Mouse (Mus musculus) neural tube, embryonic 14.5 days (tissue): ENCODE measurements around the gene Fbxw9. TPM values are rescaled to one million over a fixed set of nuclear protein-coding genes. Genes with fewer than 3 reads are reported as not detected.

Experiments
- ATAC-seq: fragments of 200-750 bp; cut with Nextera tagmentation; 2 replicates; pipeline ENCODE4 v1.8.0; 2017; ENCODE audit warnings: low read depth, mild to moderate bottlenecking, moderate TSS enrichment, moderate library complexity
- H3K27ac ChIP-seq: fragments of 300-500 bp; sonication (generic); 2 replicates; pipeline ENCODE4 v1.5.1; 2014; ENCODE audit warnings: low read depth, mild to moderate bottlenecking, control low read depth, low read length, moderate library complexity, mixed read lengths
- H3K27me3 ChIP-seq: fragments of 300-500 bp; sonication (generic); 2 replicates; pipeline ENCODE4 v1.6.1; 2014; ENCODE audit warnings: low read length; ENCODE audit not compliant: control insufficient read depth, insufficient read depth
- H3K36me3 ChIP-seq: fragments of 300-500 bp; sonication (generic); 2 replicates; pipeline ENCODE4 v1.6.1; 2014; ENCODE audit warnings: low read length, mixed read lengths; ENCODE audit not compliant: control insufficient read depth, insufficient read depth
- H3K4me1 ChIP-seq: fragments of 300-500 bp; sonication (generic); 2 replicates; pipeline ENCODE4 v1.6.1; 2014; ENCODE audit warnings: low read length; ENCODE audit not compliant: control insufficient read depth, insufficient read depth
- H3K4me2 ChIP-seq: fragments of 300-500 bp; sonication (generic); 2 replicates; pipeline ENCODE4 v1.6.1; 2014; ENCODE audit warnings: mild to moderate bottlenecking, low read depth, low read length, control low read depth
- H3K4me3 ChIP-seq: fragments of 300-500 bp; sonication (generic); 2 replicates; pipeline ENCODE4 v1.5.1; 2014; ENCODE audit warnings: low read depth, low read length, control low read depth, mixed read lengths
- H3K9ac ChIP-seq: fragments of 300-500 bp; sonication (generic); replicated peaks from 2 replicates; pipeline ENCODE4 v1.6.1; 2014; ENCODE audit warnings: low read depth, mild to moderate bottlenecking, control low read depth, low read length, mixed read lengths
- H3K9me3 ChIP-seq: fragments of 300-500 bp; sonication (generic); 2 replicates; pipeline ENCODE4 v1.6.1; 2016; ENCODE audit warnings: low read length; ENCODE audit not compliant: control insufficient read depth
- whole genome bisulfite sequencing: fragments of 180-500 bp; shearing (Covaris S2); extraction: QIAGEN DNeasy Blood & Tissue Kit; methylation state at CpG from one replicate; pipeline ENCODE4 v1.1.7; 2014; 5-methylcytosine and 5-hydroxymethylcytosine counted together
- polyA plus RNA-seq: library from polyadenylated mRNA; unstranded; fragments of >200 nt; fragmentation: Nextera tagmentation; extraction: Ambion mirVana; gene quantifications from 2 replicates; pipeline ENCODE4 v1.2.1, GENCODE M21; 2014

The Fbxw9 gene
- polyA plus RNA-seq, 1 experiment from 2014 or later = 66.3 TPM

DNA sequence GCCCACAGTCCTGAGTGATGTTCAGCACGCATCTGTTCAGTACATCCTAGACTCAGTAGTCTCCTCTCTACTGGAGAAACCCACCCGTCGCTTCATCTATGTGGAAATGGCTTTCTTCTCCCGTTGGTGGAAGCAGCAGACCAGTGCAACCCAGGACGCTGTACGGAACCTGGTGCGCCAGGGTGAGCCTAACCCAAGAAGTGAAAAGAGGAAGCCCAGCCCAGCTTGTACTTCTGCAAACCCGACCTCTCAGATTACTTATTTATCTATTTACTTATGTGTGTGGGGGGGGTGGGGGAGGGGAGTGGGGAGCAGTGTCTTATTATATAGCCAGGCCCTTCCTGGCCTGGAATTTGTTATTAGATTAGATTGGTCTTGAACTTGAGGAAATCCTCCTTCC is 24.8 kb downstream of the Fbxw9 start:
- H3K4me2 ChIP-seq = no peak overlapping the region
- H3K9me3 ChIP-seq = no peaks in the 10 kb centered on the region
- H3K4me1 ChIP-seq = peaks cover 11% of the 10 kb centered on the region; the same call in 1 of the 2 replicates
- ATAC-seq = no peak
- no peak overlapping the region for H3K9ac ChIP-seq
- no peak overlapping the region for H3K27ac ChIP-seq
- no peak overlapping the region for H3K4me3 ChIP-seq
- H3K36me3 ChIP-seq = peaks cover 3% of the 10 kb centered on the region; the same call in 1 of the 2 replicates
- H3K27me3 ChIP-seq = no peaks in the 10 kb centered on the region
- 90% methylated on average over 8 of the region's 8 CpGs for WGBS

DNA sequence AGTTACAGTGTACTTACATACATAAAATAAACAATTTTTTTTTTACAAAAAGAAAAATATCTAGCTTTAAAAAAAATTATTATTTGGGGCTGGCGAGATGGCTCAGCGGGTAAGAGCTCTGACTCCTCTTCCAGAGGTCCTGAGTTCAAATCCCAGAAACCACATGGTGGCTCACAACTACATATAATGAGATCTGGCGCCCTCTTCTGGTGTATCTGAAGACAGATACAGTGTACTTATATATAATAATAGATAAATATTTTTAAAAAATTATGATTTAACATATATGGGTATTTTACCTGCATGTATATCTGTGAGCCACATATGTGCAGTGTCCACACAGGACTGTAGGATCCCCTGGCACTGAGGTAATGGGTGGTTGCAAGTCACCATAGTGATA is 26.4 kb downstream of the Fbxw9 start:
- Histone ChIP-seq H3K9ac (no peak overlapping the region), H3K9me3 (no peaks in the 10 kb centered on the region), H3K27me3 (no peaks in the 10 kb centered on the region), H3K36me3 (peaks cover 3% of the 10 kb centered on the region; the same call in 1 of the 2 replicates), H3K4me1 (peaks cover 8% of the 10 kb centered on the region; the same call in 1 of the 2 replicates), H3K27ac (no peak overlapping the region), H3K4me3 (no peak overlapping the region), H3K4me2 (no peak overlapping the region)
- no peak for ATAC-seq
- 86% methylated on average over 3 of the region's 3 CpGs for WGBS

DNA sequence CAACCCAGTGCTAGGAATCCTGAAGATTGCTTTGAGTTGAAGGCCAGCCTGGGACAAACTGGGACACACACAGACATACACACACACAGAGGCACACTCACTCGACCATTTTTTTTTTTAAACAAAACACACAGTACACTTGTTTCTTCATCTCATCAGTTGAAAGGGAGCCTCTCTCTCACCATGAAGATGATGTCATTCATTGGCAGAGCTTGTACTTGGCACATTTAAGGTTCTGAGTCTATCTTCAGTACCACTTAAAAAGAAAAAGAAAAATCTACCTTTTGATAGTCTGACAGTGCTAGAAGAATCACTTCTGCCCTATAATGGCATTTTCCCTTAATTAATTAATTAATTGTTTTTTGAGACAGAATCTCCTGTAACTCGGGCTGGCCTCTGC is 28.9 kb downstream of the Fbxw9 start:
- no peak overlapping the region for H3K27ac ChIP-seq
- H3K36me3 ChIP-seq = peaks cover 3% of the 10 kb centered on the region; the same call in 1 of the 2 replicates
- H3K9ac ChIP-seq = no peak overlapping the region
- H3K27me3 ChIP-seq = no peaks in the 10 kb centered on the region
- 0 out of 2 replicates have a peak, but pooled peaks cover 2% of the 10 kb centered on the region for H3K4me1 ChIP-seq
- H3K9me3 ChIP-seq = no peaks in the 10 kb centered on the region
- WGBS = 88% methylated on average over 2 of the region's 2 CpGs
- H3K4me2 ChIP-seq = no peak overlapping the region
- ATAC-seq = no peak
- H3K4me3 ChIP-seq = no peak overlapping the region

DNA sequence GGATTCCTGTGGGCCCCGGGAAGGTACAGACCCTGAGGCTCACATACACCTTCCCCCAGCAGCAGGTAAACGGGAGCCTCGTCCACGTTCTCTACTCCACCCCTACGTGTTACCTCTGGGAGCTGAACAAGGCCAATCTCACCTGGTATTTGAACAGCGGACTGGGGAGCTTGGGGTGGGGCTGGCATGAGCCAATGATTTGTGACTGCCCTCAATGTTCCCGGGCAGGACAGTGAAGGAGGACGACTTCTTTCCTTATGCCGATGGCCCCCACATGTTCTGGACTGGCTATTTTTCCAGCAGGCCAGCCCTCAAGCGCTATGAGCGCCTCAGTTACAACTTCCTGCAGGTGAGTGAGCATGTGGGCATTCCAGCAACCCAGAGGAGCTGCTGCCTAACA is 31.0 kb downstream of the Fbxw9 start:
- no peak for ATAC-seq
- peaks cover 12% of the 10 kb centered on the region; the same call in 1 of the 2 replicates for H3K36me3 ChIP-seq
- H3K9ac ChIP-seq = no peak overlapping the region
- H3K4me3 ChIP-seq = no peak overlapping the region
- H3K27ac ChIP-seq = no peak overlapping the region
- 89% methylated on average over 11 of the region's 11 CpGs for WGBS
- H3K4me2 ChIP-seq = no peak overlapping the region
- H3K4me1 ChIP-seq = no peaks in the 10 kb centered on the region
- H3K9me3 ChIP-seq = no peaks in the 10 kb centered on the region
- no peaks in the 10 kb centered on the region for H3K27me3 ChIP-seq

DNA sequence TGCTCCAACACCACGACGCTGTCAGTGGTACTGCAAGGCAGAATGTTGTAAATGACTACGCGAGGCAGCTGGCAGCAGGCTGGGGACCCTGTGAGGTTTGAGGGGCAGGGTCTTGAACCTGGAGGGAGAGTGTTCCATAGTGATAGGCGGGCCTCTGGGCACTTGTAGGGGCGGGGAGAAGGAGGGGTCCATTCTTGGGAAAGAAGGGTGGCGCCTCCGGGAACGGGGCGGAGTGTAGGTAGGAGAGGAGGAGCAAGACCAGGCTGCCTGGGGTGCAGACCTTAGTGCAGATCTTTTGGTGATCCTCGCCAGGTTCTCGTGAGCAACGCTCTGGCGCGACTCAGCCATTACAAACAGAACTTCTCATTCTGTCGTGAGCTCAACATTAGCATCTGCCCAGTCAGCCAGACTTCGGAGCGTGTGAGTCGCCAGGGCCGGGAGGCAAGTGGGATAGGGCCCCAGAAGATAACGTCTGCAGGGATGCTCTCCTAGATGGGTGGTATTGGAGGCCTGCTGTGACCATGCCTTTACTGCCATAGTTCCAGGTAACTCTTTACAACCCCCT is 31.8 kb downstream of the Fbxw9 start:
- no peak overlapping the region for H3K4me3 ChIP-seq
- H3K36me3 ChIP-seq = peaks cover 12% of the 10 kb centered on the region; the same call in 1 of the 2 replicates
- H3K9me3 ChIP-seq = no peaks in the 10 kb centered on the region
- no peak overlapping the region for H3K9ac ChIP-seq
- no peak overlapping the region for H3K4me2 ChIP-seq
- no peaks in the 10 kb centered on the region for H3K27me3 ChIP-seq
- WGBS = 35% methylated on average over 21 of the region's 21 CpGs
- no peak overlapping the region for H3K27ac ChIP-seq
- ATAC-seq = no peak
- no peaks in the 10 kb centered on the region for H3K4me1 ChIP-seq

DNA sequence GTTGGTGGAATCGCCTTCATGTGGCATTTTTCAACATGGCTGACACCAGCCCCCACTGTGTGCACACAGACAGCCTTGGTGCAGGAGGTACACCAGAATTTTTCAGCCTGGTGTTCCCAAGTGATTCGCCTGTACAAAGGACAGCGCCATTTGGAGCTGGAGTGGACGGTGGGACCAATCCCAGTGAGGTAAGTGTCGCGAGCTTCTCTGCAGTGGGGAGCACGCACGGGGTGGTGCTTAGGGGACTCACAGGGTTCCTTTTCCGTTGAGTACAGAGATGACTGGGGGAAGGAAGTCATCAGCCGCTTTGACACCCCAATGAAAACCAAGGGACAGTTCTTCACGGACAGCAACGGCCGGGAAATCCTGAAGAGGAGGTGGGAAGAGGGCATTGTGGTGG is 35.2 kb downstream of the Fbxw9 start:
- Histone ChIP-seq H3K4me1 (no peaks in the 10 kb centered on the region), H3K27ac (no peak overlapping the region), H3K9me3 (no peaks in the 10 kb centered on the region), H3K36me3 (0 out of 2 replicates have a peak, but pooled peaks cover 9% of the 10 kb centered on the region), H3K4me2 (no peak overlapping the region), H3K9ac (no peak overlapping the region), H3K27me3 (no peaks in the 10 kb centered on the region), H3K4me3 (no peak overlapping the region)
- no peak for ATAC-seq
- WGBS = 97% methylated on average over 13 of the region's 13 CpGs

DNA sequence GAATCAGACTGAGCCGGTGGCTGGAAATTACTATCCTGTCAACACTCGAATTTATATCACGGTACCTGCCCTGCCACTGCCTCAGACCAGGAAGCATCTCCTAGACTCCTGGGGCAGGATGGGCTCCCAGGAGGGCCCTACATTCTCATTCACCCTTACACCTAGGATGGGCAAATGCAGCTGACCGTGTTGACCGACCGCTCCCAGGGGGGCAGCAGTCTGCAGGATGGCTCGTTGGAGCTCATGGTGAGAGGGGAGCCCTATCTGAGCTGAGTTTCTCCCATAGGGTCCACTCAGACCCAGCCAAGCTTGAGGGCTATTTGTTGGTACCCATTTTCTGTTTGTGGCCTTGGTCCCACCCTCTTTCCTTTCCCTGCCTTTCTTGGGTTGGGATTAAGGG is 35.7 kb downstream of the Fbxw9 start:
- Histone ChIP-seq H3K36me3 (0 out of 2 replicates have a peak, but pooled peaks cover 9% of the 10 kb centered on the region), H3K4me3 (no peak overlapping the region), H3K27ac (no peak overlapping the region), H3K9ac (no peak overlapping the region), H3K4me1 (no peaks in the 10 kb centered on the region), H3K9me3 (no peaks in the 10 kb centered on the region), H3K4me2 (no peak overlapping the region), H3K27me3 (no peaks in the 10 kb centered on the region)
- 98% methylated on average over 7 of the region's 7 CpGs for WGBS
- no peak for ATAC-seq

DNA sequence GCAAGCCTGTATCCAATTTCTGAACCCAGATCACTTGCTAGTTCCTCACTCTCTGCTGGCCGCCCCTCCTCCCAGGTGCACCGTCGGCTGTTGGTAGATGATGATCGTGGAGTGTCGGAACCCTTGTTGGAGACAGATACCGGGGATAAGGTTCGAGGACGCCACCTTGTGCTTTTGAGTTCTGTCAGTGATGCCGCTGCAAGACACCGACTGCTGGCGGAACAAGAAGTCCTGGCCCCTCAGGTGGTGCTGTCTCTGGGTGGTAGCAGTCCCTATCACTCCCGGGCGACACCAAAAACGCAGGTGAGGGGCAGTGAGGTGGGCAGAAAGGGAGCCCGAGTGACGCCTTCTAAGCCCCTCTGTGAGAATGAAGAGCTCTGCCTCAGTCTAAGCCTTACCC is 36.3 kb downstream of the Fbxw9 start:
- Histone ChIP-seq H3K4me3 (no peak overlapping the region), H3K4me2 (no peak overlapping the region), H3K4me1 (no peaks in the 10 kb centered on the region), H3K9me3 (no peaks in the 10 kb centered on the region), H3K9ac (no peak overlapping the region), H3K27me3 (no peaks in the 10 kb centered on the region), H3K36me3 (0 out of 2 replicates have a peak, but pooled peaks cover 9% of the 10 kb centered on the region), H3K27ac (no peak overlapping the region)
- ATAC-seq = no peak
- 95% methylated on average over 16 of the region's 16 CpGs for WGBS

DNA sequence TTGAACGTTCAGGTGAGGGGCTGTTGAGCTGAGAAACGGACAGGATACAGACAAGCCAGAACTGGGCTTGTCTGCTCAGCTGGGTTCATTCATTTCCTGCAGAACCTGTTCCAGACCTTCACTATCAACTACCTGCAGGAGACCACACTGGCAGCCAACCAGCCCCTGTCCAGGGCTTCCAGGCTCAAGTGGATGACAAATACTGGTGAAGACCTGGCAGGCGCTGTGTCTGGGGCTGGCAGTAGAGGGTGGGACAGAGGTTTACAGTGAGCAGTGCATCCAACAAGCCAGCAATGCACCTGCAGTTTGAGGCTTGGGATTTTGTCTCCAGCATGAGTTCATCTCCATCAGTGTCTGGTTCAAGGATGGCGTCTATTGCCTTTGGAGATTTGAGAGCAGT is 37.0 kb downstream of the Fbxw9 start:
- H3K27me3 ChIP-seq = no peaks in the 10 kb centered on the region
- ATAC-seq = no peak
- no peak overlapping the region for H3K4me3 ChIP-seq
- no peaks in the 10 kb centered on the region for H3K9me3 ChIP-seq
- H3K9ac ChIP-seq = no peak overlapping the region
- WGBS = 89% methylated on average over 4 of the region's 4 CpGs
- H3K4me1 ChIP-seq = no peaks in the 10 kb centered on the region
- H3K36me3 ChIP-seq = 0 out of 2 replicates have a peak, but pooled peaks cover 9% of the 10 kb centered on the region
- H3K4me2 ChIP-seq = no peak overlapping the region
- no peak overlapping the region for H3K27ac ChIP-seq
